Mouse (Mus musculus) thymus, postnatal 36 days (tissue): ENCODE data around the gene 9830107B12Rik.

Source experiments
- DNase-seq, 2 experiments: peaks; one replicate each; pipeline ENCODE4 v3.0.0; 2022; ENCODE audit warnings: mixed read lengths in 2 of 2

9830107B12Rik gene

DNA sequence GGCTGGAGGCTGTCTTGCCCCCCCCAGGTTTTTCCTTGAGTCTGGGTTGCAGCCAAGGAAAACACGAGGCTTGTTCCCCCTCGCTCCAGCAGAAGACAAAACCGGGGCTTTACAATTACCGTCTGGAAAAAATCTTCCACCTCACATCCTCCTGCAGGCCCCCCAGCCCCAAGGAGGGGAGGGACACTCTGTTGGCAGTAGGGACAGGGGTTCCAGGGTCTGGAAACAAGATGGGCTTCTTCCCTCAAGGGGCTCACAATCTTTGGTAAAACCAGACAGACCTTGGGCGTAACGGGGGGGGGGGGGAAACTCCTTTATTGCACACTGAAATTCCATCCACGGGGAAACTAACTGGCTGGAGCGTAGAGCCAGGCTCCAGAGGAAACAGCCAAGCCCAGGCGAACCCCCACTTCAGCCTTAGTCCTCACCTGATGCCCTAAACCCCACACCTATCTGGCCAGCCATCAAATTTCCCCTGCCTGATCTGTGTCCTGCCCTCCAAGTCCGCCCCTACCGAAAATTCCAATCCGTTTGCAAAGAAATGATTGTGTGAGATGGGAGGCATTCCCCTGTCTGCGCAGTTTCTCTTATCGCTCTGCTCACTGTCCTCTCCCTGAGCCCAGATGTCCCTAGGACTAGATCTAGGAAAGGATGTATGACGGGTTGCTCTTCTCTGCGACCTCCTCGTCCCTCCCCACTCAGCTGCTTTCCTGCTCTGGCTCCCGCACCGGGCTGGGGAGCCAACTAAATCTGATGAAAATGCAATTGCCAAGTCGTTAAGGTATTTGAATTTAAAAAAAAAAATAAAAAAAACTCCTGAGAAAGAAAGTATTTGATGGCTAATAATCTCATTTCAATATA lies 51.0 kb downstream of the 9830107B12Rik start:
- no peak for DNase-seq

DNA sequence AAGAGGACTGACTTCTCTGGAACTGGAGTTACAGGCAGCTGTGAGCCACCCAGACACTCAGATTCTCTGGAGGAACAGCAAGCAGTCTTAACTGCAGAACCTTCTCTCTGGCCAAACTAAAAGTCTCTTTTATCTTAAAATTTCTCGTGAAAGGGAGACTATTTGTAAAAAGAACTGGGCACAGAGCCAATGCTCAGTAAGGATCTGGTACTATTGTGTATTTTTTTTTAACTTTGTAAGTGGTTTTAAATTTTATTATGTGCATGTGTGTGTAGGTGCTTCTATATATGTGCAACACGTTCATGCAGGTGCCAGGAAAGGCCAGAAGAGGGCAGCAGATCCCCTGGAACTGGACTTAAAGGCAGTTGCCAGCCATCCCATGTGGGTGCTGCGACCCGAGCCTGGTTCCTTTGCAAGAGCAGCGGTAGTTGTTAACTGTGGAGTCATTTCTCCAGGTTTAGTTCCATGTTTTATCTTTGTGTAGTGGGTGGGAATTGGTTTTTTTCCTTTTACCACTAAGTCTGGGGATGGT lies 52.7 kb downstream of the 9830107B12Rik start:
- no peak for DNase-seq

DNA sequence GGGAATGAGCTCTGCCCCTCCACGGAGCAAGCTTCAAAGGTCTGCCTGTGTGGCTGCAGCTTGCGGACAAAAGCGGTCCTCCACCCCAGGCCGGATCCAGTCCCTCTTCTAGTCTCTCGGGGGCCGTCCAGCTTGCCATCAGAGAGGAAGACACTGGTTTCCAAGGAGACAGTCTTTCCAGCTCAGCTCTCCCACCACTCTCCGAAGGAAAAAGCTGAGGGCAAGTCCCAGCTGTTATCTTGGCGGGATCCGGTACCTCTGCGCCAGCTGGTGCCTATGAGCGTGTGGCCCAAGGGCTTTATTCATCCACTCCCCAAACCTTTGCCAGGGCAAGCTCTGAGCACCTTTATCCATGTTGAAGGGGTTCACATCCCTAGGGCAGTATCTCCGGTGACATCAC lies 55.8 kb downstream of the 9830107B12Rik start:
- no peak for DNase-seq

DNA sequence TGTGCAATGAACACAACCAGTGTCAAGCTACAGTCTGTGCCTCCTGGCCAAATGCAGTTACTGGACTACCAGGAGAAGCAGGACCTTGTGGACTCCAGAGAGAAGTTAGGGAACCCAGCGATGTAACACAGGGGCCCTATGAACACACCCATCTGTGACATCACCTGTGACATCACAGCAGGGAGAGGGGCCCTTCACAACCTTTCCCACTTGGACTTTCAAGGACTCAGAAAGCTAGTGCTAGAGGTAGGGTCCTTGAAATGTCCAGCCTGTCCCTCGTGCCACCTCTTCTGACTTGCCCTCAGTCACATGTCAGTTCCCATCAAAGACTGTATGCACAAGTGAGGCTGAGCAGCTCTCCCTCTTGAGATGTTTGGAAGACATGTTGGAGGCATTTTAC lies 56.6 kb downstream of the 9830107B12Rik start:
- DNase-seq = no peak

DNA sequence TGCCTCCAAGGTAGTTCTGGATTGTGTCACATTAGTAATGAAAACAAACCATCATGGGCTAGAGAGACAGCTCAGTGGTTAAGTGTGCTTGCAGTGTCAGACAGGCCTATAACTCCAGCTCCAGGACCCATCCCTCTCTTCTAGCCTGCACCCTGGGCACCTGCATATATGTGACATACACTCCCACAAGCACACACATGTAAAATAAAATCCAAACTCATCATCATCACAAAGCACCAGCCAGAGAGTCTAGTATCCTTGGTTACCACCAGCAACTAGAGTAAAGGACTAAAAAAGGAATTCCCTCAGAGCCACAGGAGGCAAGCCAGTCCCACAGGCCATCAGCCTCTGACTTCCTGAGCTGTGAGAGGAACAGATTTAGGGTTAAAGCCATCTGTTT lies 57.0 kb downstream of the 9830107B12Rik start, which contains the start of gene 1700067P10Rik:
TSS of gene 1700067P10Rik (plus strand) at position 301 of the 400 bp plus-strand sequence.
- no peak for DNase-seq

DNA sequence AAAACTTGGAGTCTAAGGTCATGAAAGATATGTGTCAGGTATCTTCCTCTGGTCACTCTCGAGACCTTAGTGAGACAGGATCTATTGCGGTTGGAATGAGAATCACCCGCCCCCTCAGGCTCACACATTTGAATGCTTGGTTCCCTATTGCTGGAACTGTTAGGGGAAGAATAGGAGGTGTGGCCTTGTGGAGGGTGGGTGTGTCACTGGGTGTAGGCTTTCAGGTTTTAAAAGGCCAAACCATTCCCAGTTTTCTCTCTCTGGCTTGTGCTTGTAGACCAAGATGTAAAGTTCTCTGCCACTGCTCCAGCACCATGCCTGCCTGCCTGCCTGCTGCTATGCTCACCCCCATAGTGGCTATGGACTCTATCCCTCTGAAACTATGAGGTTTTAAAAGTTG lies 65.4 kb downstream of the 9830107B12Rik start:
- no peak for DNase-seq
